Mouse (Mus musculus): ENCODE measurements around the gene Rdh1.

DNA sequence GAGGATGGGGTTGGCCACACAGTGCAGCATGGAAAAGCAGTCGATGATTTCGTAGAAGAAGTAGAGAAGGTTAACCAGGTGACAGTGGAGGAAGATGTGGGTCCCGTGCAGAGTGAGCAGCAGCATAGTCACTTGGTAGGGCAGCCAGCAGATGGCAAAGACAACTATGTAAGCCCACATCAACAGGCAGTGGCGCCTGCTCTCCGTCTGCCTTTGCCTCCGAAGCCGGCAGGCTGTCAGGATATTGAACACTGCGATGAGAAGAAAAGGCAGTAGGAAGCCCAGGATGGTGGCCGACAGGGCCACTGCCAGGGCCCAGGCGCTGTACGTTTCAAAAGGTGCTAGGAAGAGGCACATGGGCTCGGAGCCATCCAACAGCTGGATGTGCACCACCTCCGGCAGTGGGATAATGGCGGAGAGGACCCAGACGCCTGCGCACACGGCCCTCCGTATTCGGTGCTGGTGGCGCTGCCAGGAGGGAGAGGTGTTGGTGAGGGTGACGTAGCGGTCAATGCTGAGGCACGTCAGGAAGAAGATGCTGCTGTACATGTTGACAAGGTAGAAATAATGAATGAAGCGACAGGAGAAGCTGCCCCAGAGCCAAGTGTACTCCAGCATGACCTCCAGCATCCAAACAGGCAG is 9.3 kb upstream of the Rdh1 start:
- TF ChIP-seq CTCF (IDR thresholded peaks at IDR 0.05; ENCODE audit: low read depth, low read length): no peak
- no peak for TF ChIP-seq GATA1 (IDR thresholded peaks at IDR 0.05; ENCODE audit: borderline replicate concordance, low read length)
- TF ChIP-seq POLR2AphosphoS5 (IDR thresholded peaks at IDR 0.05; ENCODE audit: insufficient replicate concordance, low read depth, low read length): no peak

All from G1E (cell line).